8 mouse cellular contexts compared by ENCODE assay signal in the genomic region with DNA sequence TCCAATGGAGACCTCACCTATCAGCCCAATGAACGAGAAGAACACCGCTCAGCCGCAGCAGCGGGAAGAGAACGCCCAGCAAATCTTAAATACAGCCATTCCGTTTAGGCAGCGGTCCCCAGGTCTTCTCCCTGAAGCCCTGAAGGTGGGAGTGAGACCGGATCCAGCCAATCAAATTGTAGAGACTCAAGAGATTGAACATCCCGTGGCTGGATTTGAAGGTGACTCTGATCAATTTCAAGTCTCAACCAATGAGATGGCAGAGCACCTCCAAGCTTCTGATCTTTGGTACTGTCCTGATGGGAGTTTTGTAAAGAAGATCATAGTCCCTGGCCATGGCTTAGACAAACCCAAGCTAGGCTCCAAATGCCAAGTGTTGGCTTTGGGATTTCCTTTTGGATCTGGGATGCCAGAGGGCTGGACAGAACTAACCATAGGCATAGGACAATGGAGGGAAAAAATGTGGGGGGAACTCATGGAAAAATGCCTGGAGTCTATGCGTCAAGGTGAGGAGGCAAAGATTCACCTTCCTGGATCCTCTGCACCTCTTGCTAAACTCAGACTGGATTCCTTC. TPM values are rescaled to one million over a fixed set of nuclear protein-coding genes. Genes with fewer than 3 reads are reported as not detected.
DNase-seq lines count a peak whose midpoint lies in the region; ATAC-seq lines count a peak whose summit lies in the region.

No protein-coding gene starts in this region.

- H3K4me3 ChIP-seq in hindbrain, embryonic 11.5 days (ENCODE audit: low read depth, low read length): peak overlapping the region; percentile 59
- peak overlapping the region; percentile 55 for H3K4me3 ChIP-seq in midbrain, embryonic 14.5 days (replicated peaks; ENCODE audit: low read depth, low read length)

- no peak overlapping the region for H3K27ac ChIP-seq in hindbrain, embryonic 11.5 days (ENCODE audit: low read depth, low read length)
- H3K27ac ChIP-seq in midbrain, embryonic 14.5 days (replicated peaks; ENCODE audit: low read depth, low read length): peak overlapping the region; percentile 77; the same call in 1 of the 2 replicates

- no peaks in the 10 kb centered on the region; the same call in 1 of the 2 replicates for H3K4me1 ChIP-seq in hindbrain, embryonic 11.5 days (replicated peaks; ENCODE audit: control insufficient read depth, insufficient read depth, low read length)
- H3K4me1 ChIP-seq in midbrain, embryonic 14.5 days (ENCODE audit: control insufficient read depth, insufficient read depth, low read length): peaks cover 20% of the 10 kb centered on the region

- peak overlapping the region; percentile 70 for H3K9ac ChIP-seq in hindbrain, embryonic 11.5 days (ENCODE audit: low read depth, low read length)
- peak overlapping the region; percentile 56 for H3K9ac ChIP-seq in midbrain, embryonic 14.5 days (replicated peaks; ENCODE audit: low read length)

- DNase-seq in kidney, adult 9 months: peak; percentile 58
- no peak for DNase-seq in kidney, adult 18-20 months
- DNase-seq in ZHBTc4 (ENCODE audit: low read depth, low spot score): peak; percentile 89
- no peak for DNase-seq in hindbrain, embryonic 11.5 days (ENCODE audit: low spot score)
- no peak for DNase-seq in midbrain, embryonic 14.5 days
- no peak for DNase-seq in adrenal gland, postnatal 4 days (ENCODE audit: low spot score in 2 of 2)
- no peak for DNase-seq in layer of hippocampus, postnatal 14 days (ENCODE audit: low spot score in 2 of 2)
- no peak for DNase-seq in B cell, adult 2 months

- no peaks in the 10 kb centered on the region for H3K27me3 ChIP-seq in hindbrain, embryonic 11.5 days (ENCODE audit: control insufficient read depth, insufficient read depth, low read length)
- H3K27me3 ChIP-seq in midbrain, embryonic 14.5 days (ENCODE audit: control insufficient read depth, insufficient read depth, low read length): no peaks in the 10 kb centered on the region

- WGBS in hindbrain, embryonic 11.5 days: 44% methylated on average over 10 of the region's 10 CpGs
- 44% methylated on average over 10 of the region's 10 CpGs for WGBS in midbrain, embryonic 14.5 days

- H3K4me2 ChIP-seq in hindbrain, embryonic 11.5 days (replicated peaks; ENCODE audit: low read depth, low read length): peak overlapping the region; percentile 69
- H3K4me2 ChIP-seq in midbrain, embryonic 14.5 days (ENCODE audit: low read length): peak overlapping the region; percentile 70

- no peaks in the 10 kb centered on the region for H3K9me3 ChIP-seq in hindbrain, embryonic 11.5 days (ENCODE audit: control insufficient read depth, low read length)
- no peaks in the 10 kb centered on the region for H3K9me3 ChIP-seq in midbrain, embryonic 14.5 days (ENCODE audit: control insufficient read depth, low read length)

- 0 out of 2 replicates have a peak, but pooled peaks cover 8% of the 10 kb centered on the region for H3K36me3 ChIP-seq in hindbrain, embryonic 11.5 days (ENCODE audit: control insufficient read depth, insufficient read depth, low read length)
- H3K36me3 ChIP-seq in midbrain, embryonic 14.5 days (ENCODE audit: control insufficient read depth, insufficient read depth, low read length): peaks cover 20% of the 10 kb centered on the region

- no peak for ATAC-seq in hindbrain, embryonic 11.5 days (ENCODE audit: low FRiP score)
- ATAC-seq in midbrain, embryonic 14.5 days (ENCODE audit: low FRiP score, low TSS enrichment): no peak

RNA-seq across cellular contexts. Expression of gene Fkbpl, which starts 0.8 kb away (rescaled TPM):
- polyA plus RNA-seq in hindbrain, embryonic 11.5 days (2014; fragmentation: Nextera tagmentation; extraction: Ambion mirVana): 16.4 and 17.2 TPM in 2 replicates
- polyA plus RNA-seq in midbrain, embryonic 14.5 days (2014; fragmentation: Nextera tagmentation; extraction: Ambion mirVana): 11.2 and 14.5 TPM in 2 replicates
- 10 to 100 TPM; 13.2 to 16.3 TPM for total RNA-seq in adrenal gland, postnatal 4 days (2021)
- 10 to 100 TPM; 16.0 to 17.1 TPM for total RNA-seq in layer of hippocampus, postnatal 14 days (2021)

RNA-seq across cellular contexts. Expression of gene Atf6b, which starts 1.6 kb away (rescaled TPM):
- 61.9 and 67.5 TPM in 2 replicates for polyA plus RNA-seq in hindbrain, embryonic 11.5 days (2014; fragmentation: Nextera tagmentation; extraction: Ambion mirVana)
- polyA plus RNA-seq in midbrain, embryonic 14.5 days (2014; fragmentation: Nextera tagmentation; extraction: Ambion mirVana): 97.1 TPM in 2 replicates
- total RNA-seq in adrenal gland, postnatal 4 days (2021): 10 to 100 TPM; 48.1 to 52.3 TPM
- 10 to 100 TPM; 80.0 to 81.9 TPM for total RNA-seq in layer of hippocampus, postnatal 14 days (2021)

RNA-seq across cellular contexts. Expression of gene Prrt1, which starts 16.0 kb away (rescaled TPM):
- 1.0 and 2.0 TPM in 2 replicates for polyA plus RNA-seq in hindbrain, embryonic 11.5 days (2014; fragmentation: Nextera tagmentation; extraction: Ambion mirVana)
- 12.4 and 13.6 TPM in 2 replicates for polyA plus RNA-seq in midbrain, embryonic 14.5 days (2014; fragmentation: Nextera tagmentation; extraction: Ambion mirVana)
- 10 to 100 TPM; 10.7 to 11.5 TPM for total RNA-seq in adrenal gland, postnatal 4 days (2021)
- 100 to 1,000 TPM; 248 to 266 TPM for total RNA-seq in layer of hippocampus, postnatal 14 days (2021)

RNA-seq across cellular contexts. Expression of gene Ppt2, which starts 17.0 kb away (rescaled TPM):
- 23.6 and 26.0 TPM in 2 replicates for polyA plus RNA-seq in hindbrain, embryonic 11.5 days (2014; fragmentation: Nextera tagmentation; extraction: Ambion mirVana)
- polyA plus RNA-seq in midbrain, embryonic 14.5 days (2014; fragmentation: Nextera tagmentation; extraction: Ambion mirVana): 23.4 and 25.5 TPM in 2 replicates
- 10 to 100 TPM; 52.6 to 62.3 TPM for total RNA-seq in adrenal gland, postnatal 4 days (2021)
- total RNA-seq in layer of hippocampus, postnatal 14 days (2021): 10 to 100 TPM; 36.6 to 42.2 TPM

RNA-seq across cellular contexts. Expression of gene Tnxb, which starts 25.0 kb away (rescaled TPM):
- polyA plus RNA-seq in hindbrain, embryonic 11.5 days (2014; fragmentation: Nextera tagmentation; extraction: Ambion mirVana): 0.01 and 0.09 TPM in 2 replicates
- polyA plus RNA-seq in midbrain, embryonic 14.5 days (2014; fragmentation: Nextera tagmentation; extraction: Ambion mirVana): 0.13 and 0.24 TPM in 2 replicates
- total RNA-seq in adrenal gland, postnatal 4 days (2021): 10 to 100 TPM; 29.4 to 33.0 TPM
- total RNA-seq in layer of hippocampus, postnatal 14 days (2021): 1 to 10 TPM; 4.6 to 5.4 TPM

Comparison
In these comparisons a context has a peak if more than half of its experiments do, and no peak if none do; other contexts are left out.
1. DNase-seq: peak in kidney, adult 9 months (single experiment) and ZHBTc4 (single experiment); none in kidney, adult 18-20 months (single experiment), hindbrain, embryonic 11.5 days (single experiment), midbrain, embryonic 14.5 days (single experiment), adrenal gland, postnatal 4 days (0 of 2), layer of hippocampus, postnatal 14 days (0 of 2) and B cell, adult 2 months (0 of 2).
2. RNA of gene Prrt1, which starts 16.0 kb away (total RNA-seq): 248 to 266 TPM in layer of hippocampus, postnatal 14 days; 10.7 to 11.5 TPM in adrenal gland, postnatal 4 days; every median in the first group is over 10 times any median in the second.